Comparison of ENCODE assay signal across 27 mouse cellular contexts in the genomic region with DNA sequence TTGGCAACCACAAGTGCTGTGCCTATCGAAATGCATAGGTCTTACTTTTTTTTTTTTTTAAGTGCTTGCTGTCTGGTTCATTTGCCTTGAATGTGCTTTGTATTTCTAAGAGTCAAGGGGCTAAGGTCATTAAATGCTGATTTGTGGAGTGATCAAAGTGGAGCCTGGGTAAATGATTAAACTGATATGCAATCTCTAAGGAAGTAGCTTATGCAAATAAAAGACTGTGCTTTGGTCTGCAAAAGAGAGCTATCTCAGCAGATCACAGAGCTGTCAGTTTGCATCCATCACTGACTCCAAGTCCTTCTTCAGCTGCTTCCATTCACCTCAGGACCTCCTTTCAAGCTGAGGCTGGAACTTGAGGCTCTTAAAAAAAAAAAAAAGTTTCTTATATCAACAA. TPM values are rescaled to one million over a fixed set of nuclear protein-coding genes. Genes with fewer than 3 reads are reported as not detected.
DNase-seq lines count a peak whose midpoint lies in the region; ATAC-seq and TF ChIP-seq lines count a peak whose summit lies in the region.
"Had no signal": no experiment of that assay in that cellular context is flagged by ENCODE, and none has a peak within 500 bp of the region (broad histone marks: within the 10 kb centered on the region; RNA-seq: fewer than 3 reads in every experiment).

No protein-coding gene starts in this region.

- no peak for TF ChIP-seq CTCF in kidney, postnatal 0 days (IDR thresholded peaks at IDR 0.05; ENCODE audit: low read depth)

- 51% methylated on average over 1 of the region's 1 CpGs for WGBS in liver, embryonic 11.5 days
- WGBS in intestine, embryonic 16.5 days, result 53% methylated on average over 1 of the region's 1 CpGs
- 29% methylated on average over 1 of the region's 1 CpGs for WGBS in kidney, postnatal 0 days
- WGBS in hindbrain, embryonic 11.5 days, result 56% methylated on average over 1 of the region's 1 CpGs

- H3K27ac ChIP-seq in liver, embryonic 11.5 days (ENCODE audit: low read depth, low read length), result no peak overlapping the region
- H3K27ac ChIP-seq in intestine, embryonic 16.5 days (ENCODE audit: low read length), result no peak overlapping the region
- no peak overlapping the region for H3K27ac ChIP-seq in kidney, postnatal 0 days
- no peak overlapping the region for H3K27ac ChIP-seq in hindbrain, embryonic 11.5 days (ENCODE audit: low read depth, low read length)
- H3K27ac ChIP-seq: embryonic facial prominence, embryonic 13.5 days; forebrain, embryonic 12.5 days; heart, adult 2 months; heart, embryonic 15.5 days; hindbrain, embryonic 14.5 days; lung, embryonic 15.5 days; stomach, embryonic 15.5 days had no signal

- H3K4me3 ChIP-seq in liver, embryonic 11.5 days (ENCODE audit: low read depth, low read length), result no peak overlapping the region
- no peak overlapping the region for H3K4me3 ChIP-seq in intestine, embryonic 16.5 days (ENCODE audit: low read length)
- H3K4me3 ChIP-seq in kidney, postnatal 0 days (replicated peaks; ENCODE audit: low read depth, low read length), result no peak overlapping the region
- H3K4me3 ChIP-seq in hindbrain, embryonic 11.5 days (ENCODE audit: low read depth, low read length), result no peak overlapping the region
- H3K4me3 ChIP-seq: embryonic facial prominence, embryonic 13.5 days; erythroblast, embryonic 14.5 days; forebrain, embryonic 12.5 days; heart, adult 2 months; heart, embryonic 15.5 days; lung, embryonic 15.5 days; stomach, embryonic 15.5 days had no signal

- no peaks in the 10 kb centered on the region for H3K27me3 ChIP-seq in liver, embryonic 11.5 days (replicated peaks; ENCODE audit: control insufficient read depth, insufficient read depth, low read length)
- no peaks in the 10 kb centered on the region for H3K27me3 ChIP-seq in intestine, embryonic 16.5 days (replicated peaks; ENCODE audit: control insufficient read depth, insufficient read depth, low read length)
- no peaks in the 10 kb centered on the region for H3K27me3 ChIP-seq in kidney, postnatal 0 days (ENCODE audit: insufficient read depth, low read length)
- H3K27me3 ChIP-seq in hindbrain, embryonic 11.5 days (ENCODE audit: control insufficient read depth, insufficient read depth, low read length), result no peaks in the 10 kb centered on the region
- H3K27me3 ChIP-seq: embryonic facial prominence, embryonic 13.5 days; forebrain, embryonic 12.5 days; heart, embryonic 15.5 days; lung, embryonic 15.5 days; stomach, embryonic 15.5 days had no signal

- no peak for DNase-seq in liver, embryonic 11.5 days (ENCODE audit: low spot score)
- no peak for DNase-seq in liver
- DNase-seq in kidney, postnatal 0 days (ENCODE audit: low spot score), result peak; percentile 31
- DNase-seq in yolk sac, embryonic 10.5 days (ENCODE audit: low spot score), result peak; percentile 59
- DNase-seq in hindbrain, embryonic 11.5 days (ENCODE audit: low spot score), result no peak
- DNase-seq in left cerebral cortex, adult 11 months (ENCODE audit: low spot score), result no peak
- DNase-seq: adrenal gland, adult 8-10 months; cerebellum, adult 18-20 months; cerebellum, postnatal 14 days; gastrocnemius, postnatal 25 days; heart, adult 2 months; heart, postnatal 36 days; lung, postnatal 4 days; midbrain, embryonic 14.5 days; thymus, postnatal 25 days had no signal

- no peaks in the 10 kb centered on the region; the same call in 1 of the 2 replicates for H3K4me1 ChIP-seq in liver, embryonic 11.5 days (replicated peaks; ENCODE audit: control insufficient read depth, insufficient read depth, low read length)
- no peaks in the 10 kb centered on the region for H3K4me1 ChIP-seq in intestine, embryonic 16.5 days (ENCODE audit: control insufficient read depth, insufficient read depth, low read length)
- H3K4me1 ChIP-seq in kidney, postnatal 0 days (replicated peaks; ENCODE audit: insufficient read depth, low read length), result no peaks in the 10 kb centered on the region
- H3K4me1 ChIP-seq in hindbrain, embryonic 11.5 days (replicated peaks; ENCODE audit: control insufficient read depth, insufficient read depth, low read length), result no peaks in the 10 kb centered on the region
- H3K4me1 ChIP-seq: embryonic facial prominence, embryonic 13.5 days; forebrain, embryonic 12.5 days; heart, embryonic 15.5 days; lung, embryonic 15.5 days; stomach, embryonic 15.5 days had no signal

- no peak overlapping the region for H3K9ac ChIP-seq in liver, embryonic 11.5 days (ENCODE audit: low read depth, low read length)
- no peak overlapping the region for H3K9ac ChIP-seq in intestine, embryonic 16.5 days (ENCODE audit: low read depth, low read length)
- no peak overlapping the region for H3K9ac ChIP-seq in kidney, postnatal 0 days (ENCODE audit: low read depth, low read length)
- H3K9ac ChIP-seq in hindbrain, embryonic 11.5 days (ENCODE audit: low read depth, low read length), result no peak overlapping the region
- H3K9ac ChIP-seq: embryonic facial prominence, embryonic 13.5 days; forebrain, embryonic 12.5 days; heart, embryonic 15.5 days; hindbrain, embryonic 14.5 days; lung, embryonic 15.5 days; stomach, embryonic 15.5 days had no signal

- no peaks in the 10 kb centered on the region for H3K36me3 ChIP-seq in liver, embryonic 11.5 days (ENCODE audit: control insufficient read depth, insufficient read depth, low read length)
- H3K36me3 ChIP-seq in intestine, embryonic 16.5 days (ENCODE audit: control insufficient read depth, insufficient read depth, low read length), result no peaks in the 10 kb centered on the region
- no peaks in the 10 kb centered on the region for H3K36me3 ChIP-seq in kidney, postnatal 0 days (ENCODE audit: insufficient read depth, low read length)
- H3K36me3 ChIP-seq in hindbrain, embryonic 11.5 days (ENCODE audit: control insufficient read depth, insufficient read depth, low read length), result no peaks in the 10 kb centered on the region
- H3K36me3 ChIP-seq: embryonic facial prominence, embryonic 13.5 days; forebrain, embryonic 12.5 days; heart, embryonic 15.5 days; lung, embryonic 15.5 days; stomach, embryonic 15.5 days had no signal

- 0 out of 2 replicates have a peak, but pooled peaks have one; percentile 51 for ATAC-seq in liver, embryonic 11.5 days (replicated peaks; ENCODE audit: low FRiP score)
- ATAC-seq in intestine, embryonic 16.5 days, result peak; percentile 95
- ATAC-seq in kidney, postnatal 0 days (replicated peaks; ENCODE audit: low FRiP score, low read depth), result 0 out of 2 replicates have a peak, but pooled peaks have one; percentile 29
- no peak for ATAC-seq in hindbrain, embryonic 11.5 days (ENCODE audit: low FRiP score)
- ATAC-seq: inflammation-experienced regulatory T-cells, adult 6 months had no signal

- H3K4me2 ChIP-seq in liver, embryonic 11.5 days, result no peak overlapping the region
- no peak overlapping the region for H3K4me2 ChIP-seq in intestine, embryonic 16.5 days (ENCODE audit: low read depth, low read length)
- H3K4me2 ChIP-seq in kidney, postnatal 0 days (ENCODE audit: low read length), result no peak overlapping the region
- no peak overlapping the region for H3K4me2 ChIP-seq in hindbrain, embryonic 11.5 days (replicated peaks; ENCODE audit: low read depth, low read length)
- H3K4me2 ChIP-seq: embryonic facial prominence, embryonic 13.5 days; forebrain, embryonic 12.5 days; heart, embryonic 15.5 days; hindbrain, embryonic 14.5 days; lung, embryonic 15.5 days; stomach, embryonic 15.5 days had no signal

- H3K9me3 ChIP-seq in liver, embryonic 11.5 days (ENCODE audit: control insufficient read depth, low read length), result no peaks in the 10 kb centered on the region; the same call in 1 of the 2 replicates
- H3K9me3 ChIP-seq in intestine, embryonic 16.5 days (ENCODE audit: control insufficient read depth, low read length), result peaks cover 13% of the 10 kb centered on the region; the same call in 1 of the 2 replicates
- peaks cover 7% of the 10 kb centered on the region; the same call in 1 of the 2 replicates for H3K9me3 ChIP-seq in kidney, postnatal 0 days (replicated peaks; ENCODE audit: low read length)
- no peaks in the 10 kb centered on the region; the same call in 1 of the 2 replicates for H3K9me3 ChIP-seq in hindbrain, embryonic 11.5 days (ENCODE audit: control insufficient read depth, low read length)
- H3K9me3 ChIP-seq: forebrain, embryonic 12.5 days; heart, embryonic 15.5 days; lung, embryonic 15.5 days; stomach, embryonic 15.5 days had no signal

RNA-seq across cellular contexts. Expression of gene Hsd17b3, which starts 35.1 kb away (rescaled TPM):
- polyA plus RNA-seq in liver, embryonic 11.5 days (2014; fragmentation: Nextera tagmentation; extraction: Ambion mirVana), result not detected in 2 replicates
- not detected in 2 replicates for polyA plus RNA-seq in intestine, embryonic 16.5 days (2015; fragmentation: Nextera tagmentation; extraction: Ambion mirVana)
- not detected in 2 replicates for polyA plus RNA-seq in kidney, postnatal 0 days (2015; fragmentation: Nextera tagmentation; extraction: Ambion mirVana)
- polyA plus RNA-seq in hindbrain, embryonic 11.5 days (2014; fragmentation: Nextera tagmentation; extraction: Ambion mirVana), result not detected in 2 replicates
- polyA plus RNA-seq: C2C12; embryonic facial prominence, embryonic 13.5 days; erythroblast, embryonic 14.5 days; forebrain, embryonic 12.5 days; heart, adult 2 months; heart, embryonic 15.5 days; hindbrain, embryonic 14.5 days; inflammation-experienced regulatory T-cells, adult 6 months; limb, embryonic 14.5 days; lung, embryonic 15.5 days; midbrain, embryonic 14.5 days; neural tube, embryonic 11.5 days; stomach, embryonic 15.5 days had no signal

Comparison
In these comparisons a context has a peak if more than half of its experiments do, and no peak if none do; other contexts are left out.
1. DNase-seq: peak in kidney, postnatal 0 days (single experiment) and yolk sac, embryonic 10.5 days (single experiment); none in liver, embryonic 11.5 days (single experiment), liver (single experiment), hindbrain, embryonic 11.5 days (single experiment) and left cerebral cortex, adult 11 months (single experiment).